Mouse (Mus musculus): ENCODE data around the gene Cnr2. TPM values are rescaled to one million over a fixed set of nuclear protein-coding genes. Genes with fewer than 3 reads are reported as not detected.

Cnr2 gene
- 0.30 and 0.48 TPM in 2 replicates for polyA plus RNA-seq (2016; fragmentation: Nextera tagmentation; extraction: Ambion mirVana)

DNA sequence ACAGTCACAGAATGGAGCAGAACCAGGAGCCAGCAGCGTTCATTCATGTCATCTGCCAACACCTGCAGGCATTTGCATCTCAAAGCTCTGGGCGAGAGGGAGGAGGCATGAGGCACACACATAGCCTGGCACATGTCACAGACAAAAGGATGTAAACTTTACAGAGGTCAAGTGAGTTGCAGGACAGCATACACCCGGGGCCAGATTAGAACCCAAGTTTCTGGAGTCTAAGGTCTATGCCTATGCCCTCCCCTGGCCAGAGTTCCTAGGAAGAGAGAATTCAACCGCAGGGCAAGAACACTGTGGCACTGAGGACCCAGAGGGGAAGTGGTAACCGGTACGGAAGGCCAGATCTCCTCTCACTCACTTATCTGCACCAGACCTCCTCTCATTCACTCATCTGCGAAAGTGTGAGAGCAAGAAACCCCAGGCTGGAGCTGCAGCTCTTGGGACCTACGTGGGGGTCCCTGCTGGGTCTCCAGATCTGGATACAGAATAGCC lies at the start of gene Cnr2:
Gene Cnr2, plus strand, starts transcription at position 324 of the 501 bp plus-strand sequence.
- no peak within 1 kb of the TSS for H3K4me3 ChIP-seq
- H3K9me3 ChIP-seq = no peaks in the 10 kb centered on the region
- no peak within 1 kb of the TSS for H3K27ac ChIP-seq
- H3K36me3 ChIP-seq (replicated peaks) = no peaks in the 10 kb centered on the region
- no peak for DNase-seq (ENCODE audit: extremely low spot score, low spot score)
- 71% methylated on average over 8 of the region's 8 CpGs for WGBS
- no peaks in the 10 kb centered on the region for H3K27me3 ChIP-seq (ENCODE audit: poor library complexity, severe bottlenecking)
- no peaks in the 10 kb centered on the region for H3K4me1 ChIP-seq

DNA sequence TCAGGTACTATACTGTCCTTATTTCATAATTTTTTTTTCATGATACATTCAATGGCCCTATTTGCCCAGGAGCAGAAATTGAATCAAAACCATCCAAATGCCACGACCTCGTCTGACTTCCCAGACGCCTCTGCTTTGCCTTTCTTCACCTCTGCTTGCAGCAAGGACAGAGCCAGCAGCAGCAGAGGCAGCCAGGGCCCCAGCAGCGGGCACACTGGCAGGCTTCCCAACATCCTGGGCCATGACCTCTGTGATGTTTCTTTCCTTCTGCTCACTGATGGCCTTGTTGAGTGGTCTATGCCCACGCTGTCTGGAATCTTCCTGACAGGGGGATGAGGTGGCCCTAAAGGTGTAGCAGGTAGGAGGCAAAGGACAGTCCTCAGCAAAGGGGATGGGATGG lies 47.6 kb upstream of the Cnr2 start:
- 75% methylated on average over 5 of the region's 5 CpGs for WGBS
- Histone ChIP-seq H3K4me1 (peaks cover 14% of the 10 kb centered on the region), H3K9me3 (no peaks in the 10 kb centered on the region), H3K27me3 (ENCODE audit: poor library complexity, severe bottlenecking) (no peaks in the 10 kb centered on the region), H3K4me3 (no peak overlapping the region), H3K27ac (no peak overlapping the region), H3K36me3 (replicated peaks) (no peaks in the 10 kb centered on the region)
- no peak for DNase-seq (ENCODE audit: extremely low spot score, low spot score)

DNA sequence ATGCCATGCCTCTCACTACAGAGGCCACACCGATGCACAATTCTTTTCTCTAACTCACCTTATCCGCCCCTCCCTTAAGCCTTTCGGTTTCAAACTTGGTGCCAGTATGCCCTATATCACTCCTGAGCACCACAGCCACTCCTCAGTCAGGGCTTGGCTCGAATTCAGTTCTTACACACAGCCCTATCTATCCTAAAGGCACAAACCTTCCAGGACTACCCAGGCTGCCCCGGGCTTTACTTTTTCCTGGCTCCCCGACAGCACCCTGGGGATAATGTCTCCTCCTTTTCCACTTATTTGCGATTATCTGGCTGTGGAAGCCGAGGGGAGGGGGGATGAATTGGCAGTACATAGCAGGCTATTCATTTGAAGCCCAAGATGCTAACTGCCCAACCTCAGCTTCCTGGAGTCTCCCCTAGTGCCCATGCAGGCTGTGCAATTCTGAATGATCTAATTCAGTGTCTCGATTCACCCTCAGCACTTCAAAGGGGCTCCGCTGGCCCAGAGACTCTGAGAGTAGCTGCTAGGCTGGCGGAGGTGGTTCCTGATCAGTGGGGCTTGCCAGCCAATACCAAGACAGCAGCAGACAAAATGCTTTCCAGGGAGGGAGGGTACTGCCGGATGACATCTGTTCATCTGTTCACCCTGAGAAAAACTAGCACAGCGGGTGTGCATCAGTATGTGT lies 44.6 kb upstream of the Cnr2 start:
- Histone ChIP-seq H3K4me1 (peaks cover 31% of the 10 kb centered on the region), H3K9me3 (no peaks in the 10 kb centered on the region), H3K27ac (peak overlapping the region; percentile 59), H3K27me3 (ENCODE audit: poor library complexity, severe bottlenecking) (no peaks in the 10 kb centered on the region), H3K4me3 (peak overlapping the region; percentile 5; the same call in 1 of the 2 replicates), H3K36me3 (replicated peaks) (no peaks in the 10 kb centered on the region)
- WGBS = 44% methylated on average over 13 of the region's 13 CpGs
- no peak for DNase-seq (ENCODE audit: extremely low spot score, low spot score)

DNA sequence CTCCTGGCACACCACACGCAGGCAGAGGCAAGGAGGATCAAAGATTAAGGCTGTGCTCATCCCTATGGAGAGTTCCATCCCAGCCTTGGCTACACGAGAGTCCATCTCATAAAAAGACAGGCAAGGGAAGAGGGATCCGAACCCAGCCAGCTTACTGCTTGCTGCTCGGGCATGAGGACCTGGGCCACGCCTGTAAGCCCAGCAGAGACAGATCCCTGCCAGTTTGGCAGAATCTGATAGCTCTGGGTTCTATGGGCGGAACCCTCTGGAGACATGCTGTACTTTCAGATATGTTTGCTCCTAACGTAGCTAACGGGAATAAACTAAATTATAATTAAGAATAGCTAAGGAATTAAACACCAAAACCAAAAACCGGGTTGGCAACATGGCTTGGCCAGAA lies 43.3 kb upstream of the Cnr2 start:
- no peak overlapping the region for H3K27ac ChIP-seq
- no peaks in the 10 kb centered on the region for H3K9me3 ChIP-seq
- H3K4me1 ChIP-seq = peaks cover 34% of the 10 kb centered on the region
- no peak for DNase-seq (ENCODE audit: extremely low spot score, low spot score)
- no peak overlapping the region for H3K4me3 ChIP-seq
- H3K36me3 ChIP-seq (replicated peaks) = no peaks in the 10 kb centered on the region
- no peaks in the 10 kb centered on the region for H3K27me3 ChIP-seq (ENCODE audit: poor library complexity, severe bottlenecking)
- WGBS = 91% methylated on average over 9 of the region's 9 CpGs

DNA sequence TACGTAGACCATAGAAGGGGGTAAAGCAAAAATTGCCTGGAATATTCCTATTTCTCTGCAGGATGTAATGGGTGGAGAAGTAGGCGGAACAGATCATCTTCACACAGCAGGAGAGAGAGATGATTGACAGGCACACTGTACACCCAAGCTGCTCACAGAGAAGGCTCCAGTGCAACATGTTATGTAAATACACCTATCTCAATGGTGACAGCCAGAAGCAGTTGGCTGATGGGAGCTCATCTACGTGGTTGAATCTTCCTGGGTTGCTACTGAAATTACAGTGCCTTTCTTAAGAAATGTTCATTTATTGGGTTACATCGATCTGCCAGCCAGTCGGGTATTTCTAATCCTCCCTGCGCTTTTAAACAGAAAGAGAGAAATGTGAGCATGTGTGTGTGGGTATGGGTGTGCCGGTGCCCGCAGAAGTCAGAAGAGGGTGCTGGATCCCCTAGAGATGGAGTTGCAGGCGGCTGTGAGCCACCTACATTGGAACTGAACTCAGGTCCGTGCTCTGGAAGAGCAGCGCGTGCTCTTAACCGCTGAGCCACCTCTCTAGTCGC lies 41.1 kb upstream of the Cnr2 start:
- DNase-seq (ENCODE audit: extremely low spot score, low spot score) = no peak
- WGBS = 97% methylated on average over 14 of the region's 14 CpGs
- Histone ChIP-seq H3K9me3 (no peaks in the 10 kb centered on the region), H3K4me1 (peaks cover 52% of the 10 kb centered on the region), H3K27me3 (ENCODE audit: poor library complexity, severe bottlenecking) (no peaks in the 10 kb centered on the region), H3K4me3 (peak overlapping the region; percentile 91; the same call in 1 of the 2 replicates), H3K27ac (peak overlapping the region; percentile 100), H3K36me3 (replicated peaks) (peaks cover 5% of the 10 kb centered on the region)

DNA sequence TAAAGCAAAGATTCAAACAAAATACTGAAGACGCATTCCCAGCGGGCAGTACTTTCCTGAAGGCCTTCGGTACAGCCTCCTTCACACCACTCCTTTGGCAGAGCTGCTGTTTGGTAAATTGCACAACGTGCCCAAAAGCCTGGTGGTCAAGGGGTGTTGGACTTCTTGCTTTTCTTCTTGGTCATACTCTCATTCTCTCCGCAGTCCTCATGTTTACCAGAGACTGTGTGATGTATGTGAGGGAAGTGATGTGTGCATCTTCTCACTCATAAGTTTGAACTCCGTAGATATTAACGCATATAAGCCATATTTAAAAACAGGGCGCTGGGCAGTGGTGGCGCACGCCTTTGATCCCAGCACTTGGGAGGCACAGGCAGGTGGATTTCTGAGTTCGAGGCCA lies 40.6 kb upstream of the Cnr2 start:
- Histone ChIP-seq H3K4me1 (peaks cover 58% of the 10 kb centered on the region), H3K36me3 (replicated peaks) (peaks cover 11% of the 10 kb centered on the region), H3K4me3 (peak overlapping the region; percentile 91), H3K27ac (peak overlapping the region; percentile 100), H3K27me3 (ENCODE audit: poor library complexity, severe bottlenecking) (no peaks in the 10 kb centered on the region), H3K9me3 (no peaks in the 10 kb centered on the region)
- DNase-seq (ENCODE audit: extremely low spot score, low spot score) = no peak
- WGBS = 76% methylated on average over 11 of the region's 11 CpGs

DNA sequence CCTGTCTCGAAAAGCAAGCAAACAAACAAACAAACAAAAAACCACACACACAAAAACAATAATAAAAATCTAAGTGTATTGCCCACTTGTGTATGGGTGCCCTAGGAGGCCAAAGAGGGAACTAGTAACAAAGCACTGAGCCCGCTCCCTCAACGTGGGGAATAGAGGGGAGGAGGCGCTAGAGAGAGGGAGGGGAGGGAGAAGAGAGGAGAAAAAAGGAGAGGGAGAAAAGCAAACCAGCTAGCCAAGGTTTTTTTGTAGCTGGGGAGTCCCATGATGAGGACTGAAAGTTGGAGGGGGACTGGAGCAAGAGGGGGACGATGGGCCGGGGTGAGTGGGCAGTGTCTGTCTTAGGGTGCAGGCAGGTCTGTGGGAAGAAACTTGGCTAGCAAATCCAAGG lies 40.1 kb upstream of the Cnr2 start:
- Histone ChIP-seq H3K4me1 (peaks cover 60% of the 10 kb centered on the region), H3K27me3 (ENCODE audit: poor library complexity, severe bottlenecking) (no peaks in the 10 kb centered on the region), H3K4me3 (peak overlapping the region; percentile 91), H3K9me3 (no peaks in the 10 kb centered on the region), H3K27ac (peak overlapping the region; percentile 100), H3K36me3 (replicated peaks) (peaks cover 15% of the 10 kb centered on the region)
- 9% methylated on average over 6 of the region's 6 CpGs for WGBS
- DNase-seq (ENCODE audit: extremely low spot score, low spot score) = no peak

DNA sequence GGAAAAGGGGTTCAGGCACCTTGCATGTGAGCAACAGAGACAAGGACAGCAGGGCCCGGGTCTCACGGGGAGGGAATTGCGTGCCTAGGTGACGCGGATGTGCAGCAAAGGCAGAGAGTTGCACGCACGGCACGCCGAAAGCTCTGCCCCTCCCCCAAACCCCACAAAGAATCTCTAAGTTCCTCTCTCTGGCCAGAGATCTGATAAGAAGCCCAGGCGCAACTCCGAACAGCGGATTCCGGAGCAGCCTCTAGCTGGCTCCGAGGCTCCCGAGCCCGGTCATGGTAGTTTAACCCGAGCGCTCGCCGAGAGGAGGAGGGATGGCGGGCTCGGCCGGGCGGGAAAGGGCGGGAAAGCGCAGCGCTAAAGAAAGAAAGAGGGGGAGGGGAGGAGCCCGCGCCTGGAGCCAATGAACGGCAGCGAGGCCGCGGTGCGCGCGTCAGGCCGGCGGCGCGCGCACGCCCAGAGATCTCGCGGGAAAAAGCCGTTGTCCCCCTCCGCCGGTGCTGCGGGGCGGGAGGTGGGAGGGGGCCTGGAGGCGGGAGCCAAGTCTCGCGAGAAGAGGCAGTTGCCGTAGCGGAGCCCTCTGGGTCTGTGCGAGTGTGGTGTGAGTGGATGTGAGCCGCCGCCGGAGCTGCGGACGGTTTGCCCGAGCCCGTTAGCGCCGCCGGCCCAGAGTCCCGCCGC lies 39.5 kb upstream of the Cnr2 start, which contains the start of gene Srsf10:
Gene Srsf10, plus strand, starts transcription at position 212 of the 687 bp plus-strand sequence.
- DNase-seq (ENCODE audit: extremely low spot score, low spot score) = peak; percentile 98
- H3K27ac ChIP-seq = peak within 1 kb of the TSS; percentile 100
- H3K4me3 ChIP-seq = peak within 1 kb of the TSS; percentile 91
- H3K4me1 ChIP-seq = peaks cover 56% of the 10 kb centered on the region
- H3K9me3 ChIP-seq = no peaks in the 10 kb centered on the region
- peaks cover 21% of the 10 kb centered on the region for H3K36me3 ChIP-seq (replicated peaks)
- WGBS = under 1% methylated on average over 67 of the region's 67 CpGs
- H3K27me3 ChIP-seq (ENCODE audit: poor library complexity, severe bottlenecking) = no peaks in the 10 kb centered on the region

DNA sequence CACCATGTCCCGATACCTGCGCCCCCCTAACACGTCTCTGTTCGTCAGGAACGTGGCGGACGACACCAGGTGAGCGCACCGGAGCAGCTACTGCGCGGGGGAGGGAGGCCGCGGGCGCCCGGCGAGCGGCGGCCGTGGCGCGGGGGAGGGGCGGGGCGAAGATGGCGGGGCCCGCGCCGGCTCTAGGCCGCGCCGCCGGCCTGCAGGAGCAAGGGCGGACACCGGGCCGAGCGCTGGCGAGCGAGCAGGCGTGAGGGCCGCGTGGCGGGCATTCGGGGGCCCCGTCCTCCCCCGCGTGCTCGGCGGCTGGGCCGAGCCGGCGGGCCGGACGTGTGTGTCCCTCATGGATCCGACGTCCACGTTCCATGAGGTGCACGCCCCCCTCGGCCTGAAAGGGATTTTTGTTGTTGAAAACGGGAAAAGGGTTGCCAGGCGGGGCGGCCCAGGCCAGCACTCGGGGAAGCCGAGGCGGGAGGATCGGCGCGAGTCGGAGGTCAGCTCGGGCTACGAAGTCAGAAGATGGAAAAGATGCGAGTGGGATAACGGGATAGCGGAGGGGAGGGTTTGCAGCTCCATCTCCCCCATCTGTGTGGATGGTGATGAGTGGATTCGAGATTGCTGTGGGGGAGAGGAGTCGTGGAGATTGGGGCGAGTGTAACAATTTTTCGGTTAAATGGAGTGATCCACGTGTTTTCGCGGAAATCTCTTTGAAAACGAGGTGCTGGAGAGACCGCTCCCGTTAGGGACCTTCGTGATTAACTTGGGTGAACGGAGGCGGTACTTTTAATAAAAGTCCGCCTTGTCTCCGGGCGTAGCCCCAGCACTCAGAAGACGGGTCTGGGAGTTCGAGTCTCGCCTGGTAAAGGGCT lies 38.7 kb upstream of the Cnr2 start:
- Histone ChIP-seq H3K4me3 (peak overlapping the region; percentile 91), H3K36me3 (replicated peaks) (peaks cover 28% of the 10 kb centered on the region), H3K27me3 (ENCODE audit: poor library complexity, severe bottlenecking) (no peaks in the 10 kb centered on the region), H3K9me3 (no peaks in the 10 kb centered on the region), H3K27ac (peak overlapping the region; percentile 100), H3K4me1 (peaks cover 50% of the 10 kb centered on the region)
- under 1% methylated on average over 84 of the region's 91 CpGs for WGBS
- peak; percentile 78 for DNase-seq (ENCODE audit: extremely low spot score, low spot score)

DNA sequence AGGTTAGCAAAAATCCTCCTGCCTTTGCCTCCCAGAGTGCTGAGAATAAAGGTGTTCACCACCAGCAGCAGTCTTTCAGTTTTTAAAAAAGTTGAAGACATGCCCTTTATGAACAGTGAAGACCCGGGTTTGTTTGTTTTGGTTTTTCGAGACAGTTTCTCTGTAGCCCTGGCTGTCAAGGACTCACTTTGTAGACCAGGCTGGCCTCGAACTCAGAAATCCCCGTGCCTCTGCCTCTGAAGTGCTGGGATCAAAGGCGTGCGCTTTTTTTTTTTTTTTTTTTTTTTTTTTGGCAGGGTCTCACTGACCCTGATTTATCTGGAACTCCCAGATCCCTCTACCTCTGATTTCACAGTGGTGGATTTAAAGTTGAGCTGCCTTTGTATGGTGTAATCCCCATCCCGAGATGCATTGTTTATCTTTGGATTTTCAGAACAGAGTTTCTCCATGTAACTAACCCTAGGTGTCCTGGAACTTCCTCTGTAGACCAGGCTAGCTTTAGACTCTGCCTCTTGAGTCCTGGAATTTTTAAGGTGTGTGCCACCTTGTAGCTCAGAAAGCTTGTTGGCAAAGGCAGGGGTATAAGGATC lies 37.5 kb upstream of the Cnr2 start:
- H3K36me3 ChIP-seq (replicated peaks) = peaks cover 40% of the 10 kb centered on the region
- H3K27ac ChIP-seq = peak overlapping the region; percentile 100
- no peaks in the 10 kb centered on the region for H3K9me3 ChIP-seq
- DNase-seq (ENCODE audit: extremely low spot score, low spot score) = no peak
- WGBS = 17% methylated on average over 7 of the region's 7 CpGs
- H3K4me3 ChIP-seq = peak overlapping the region; percentile 91
- peaks cover 50% of the 10 kb centered on the region for H3K4me1 ChIP-seq
- no peaks in the 10 kb centered on the region for H3K27me3 ChIP-seq (ENCODE audit: poor library complexity, severe bottlenecking)

DNA sequence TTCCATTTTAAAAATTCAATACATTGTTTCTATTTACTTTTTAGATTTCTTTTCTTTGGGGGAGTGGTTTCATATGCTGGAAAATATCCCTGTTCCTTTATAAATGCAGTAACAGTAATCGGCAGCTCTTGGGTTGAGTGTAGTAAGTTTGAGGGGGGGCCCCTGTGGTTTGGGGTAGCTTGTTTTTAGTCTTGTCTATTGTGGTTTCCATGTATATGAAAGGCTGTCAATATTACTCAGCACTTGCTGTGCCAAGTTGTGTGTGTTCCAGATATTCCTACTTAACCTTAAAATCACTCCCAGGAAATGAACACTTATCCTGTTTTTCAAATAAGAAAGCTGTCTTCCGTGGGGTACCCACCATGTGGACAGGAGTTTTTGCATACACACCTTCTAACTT lies 26.2 kb upstream of the Cnr2 start:
- WGBS = 84% methylated on average over 2 of the region's 2 CpGs
- H3K4me3 ChIP-seq = no peak overlapping the region

More for the DNA sequence above, 26.2 kb upstream of the Cnr2 start:
- Histone ChIP-seq H3K27me3 (ENCODE audit: poor library complexity, severe bottlenecking) (no peaks in the 10 kb centered on the region), H3K27ac (no peak overlapping the region), H3K9me3 (no peaks in the 10 kb centered on the region), H3K36me3 (replicated peaks) (peaks cover 71% of the 10 kb centered on the region), H3K4me1 (peaks cover 33% of the 10 kb centered on the region)
- DNase-seq (ENCODE audit: extremely low spot score, low spot score) = no peak

All from forebrain, embryonic 10.5 days (tissue).